Mouse (Mus musculus): ENCODE results near the gene Zfp213.
"Not testable (repeated sequence)": the region's sequence is repeated elsewhere in the genome, so short reads cannot be mapped to it uniquely, and the experiment has no call there.

Zfp213 gene

GRCm38 (mm10) chr17:23543983-23544382 is 20.1 kb downstream of the Zfp213 start:
- DNase-seq (ENCODE audit: low spot score) = no peak

- no peak for DNase-seq (ENCODE audit: low spot score)
Observed at GRCm38 (mm10) chr17:23543325-23543724, 20.7 kb downstream of the Zfp213 start.

- no peak for DNase-seq (ENCODE audit: low spot score)
Observed at GRCm38 (mm10) chr17:23542835-23543234, 21.2 kb downstream of the Zfp213 start.

DNA sequence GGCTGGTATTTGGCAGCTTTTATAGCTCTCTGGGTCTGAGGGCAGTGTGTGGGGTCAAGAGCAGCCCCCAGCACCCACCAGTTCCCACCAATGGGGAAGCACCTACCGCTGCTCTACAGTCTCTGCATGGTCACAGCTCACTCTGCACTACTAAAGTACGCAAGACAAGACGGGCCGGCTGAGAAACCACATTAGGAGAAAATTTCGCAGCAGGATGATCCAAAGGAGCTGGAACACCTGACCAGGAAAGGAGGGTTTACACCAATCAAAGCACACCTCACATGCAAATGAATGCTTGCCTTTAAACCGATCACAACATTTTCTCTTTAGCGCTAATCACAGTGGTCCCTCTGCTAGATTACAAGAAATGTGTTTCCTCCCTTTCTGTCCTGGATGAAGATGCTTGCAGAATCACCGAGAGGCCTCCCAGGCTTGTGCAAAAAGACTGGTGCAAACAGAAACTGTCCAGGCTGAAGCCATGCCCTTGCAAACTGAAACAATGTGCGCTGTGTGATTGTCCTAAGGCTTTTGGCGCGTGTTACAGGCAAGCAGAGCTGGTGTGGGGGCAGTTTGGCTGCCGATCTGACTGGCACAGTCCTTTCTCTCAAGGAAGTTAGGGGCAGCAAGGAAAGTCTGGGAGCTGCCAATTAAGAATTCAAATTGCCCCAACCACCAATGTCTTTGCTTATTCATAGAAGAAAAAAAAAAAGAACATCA is 21.9 kb downstream of the Zfp213 start:
- DNase-seq (ENCODE audit: low spot score) = no peak

- no peak for DNase-seq (ENCODE audit: low spot score)
Observed at GRCm38 (mm10) chr17:23540605-23541475, 23.2 kb downstream of the Zfp213 start.

GRCm38 (mm10) chr17:23540106-23540505 is 23.9 kb downstream of the Zfp213 start:
- DNase-seq (ENCODE audit: low spot score) = no peak

DNA sequence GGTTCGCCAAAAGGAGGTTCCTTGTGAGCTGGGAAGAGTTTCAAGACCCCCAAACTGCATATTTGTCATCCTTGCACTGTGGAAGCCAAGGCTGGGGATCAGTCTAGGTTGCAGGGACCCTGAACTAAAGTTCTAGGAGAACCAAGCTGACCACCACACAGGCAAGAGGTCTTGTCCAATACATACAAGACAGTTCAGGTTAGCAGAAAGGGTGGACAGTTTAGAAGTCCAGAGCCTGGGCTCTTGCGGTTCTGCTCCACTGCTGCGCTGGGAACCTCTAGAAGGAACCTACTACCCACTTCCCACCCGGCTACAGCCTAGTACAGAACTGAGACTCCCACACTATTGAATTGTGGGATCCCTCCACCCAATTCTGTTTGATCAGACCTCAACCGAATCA is 24.4 kb downstream of the Zfp213 start:
- no peak for DNase-seq (ENCODE audit: low spot score)

DNA sequence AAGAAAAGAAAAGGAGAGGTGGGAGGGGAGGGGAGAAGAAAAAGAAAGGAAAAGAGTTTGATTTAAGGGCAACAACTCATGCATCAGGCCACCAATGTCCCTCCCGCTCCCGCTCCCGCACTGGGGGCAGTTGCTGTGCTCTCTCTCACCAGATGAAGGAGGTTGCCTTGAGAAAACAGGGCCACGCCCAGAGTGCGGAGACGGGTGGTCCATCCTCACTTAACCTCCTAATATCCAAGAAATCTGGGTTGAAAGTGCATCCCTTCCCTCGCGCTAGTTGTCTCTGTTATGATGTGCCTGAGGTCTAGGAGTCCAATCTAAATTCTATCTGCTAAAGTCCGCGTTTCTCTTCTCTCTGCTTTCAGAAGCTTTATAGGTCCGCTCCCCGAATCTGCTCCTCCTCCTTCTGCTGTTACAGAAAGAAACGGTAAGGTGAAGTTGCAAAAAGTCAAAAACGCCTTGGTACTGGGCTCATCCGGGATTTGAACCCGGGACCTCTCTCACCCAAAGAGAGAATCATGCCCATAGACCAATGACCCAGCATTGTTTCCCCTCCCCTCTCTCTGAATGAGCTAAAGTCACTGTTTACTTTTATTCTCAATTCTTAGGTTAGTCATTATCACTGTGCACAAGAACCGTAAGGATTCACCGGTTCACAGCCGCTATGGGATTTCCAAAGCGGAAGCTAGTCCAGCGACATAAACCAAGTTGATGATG is 25.6 kb downstream of the Zfp213 start:
- no peak for DNase-seq (ENCODE audit: low spot score)

DNA sequence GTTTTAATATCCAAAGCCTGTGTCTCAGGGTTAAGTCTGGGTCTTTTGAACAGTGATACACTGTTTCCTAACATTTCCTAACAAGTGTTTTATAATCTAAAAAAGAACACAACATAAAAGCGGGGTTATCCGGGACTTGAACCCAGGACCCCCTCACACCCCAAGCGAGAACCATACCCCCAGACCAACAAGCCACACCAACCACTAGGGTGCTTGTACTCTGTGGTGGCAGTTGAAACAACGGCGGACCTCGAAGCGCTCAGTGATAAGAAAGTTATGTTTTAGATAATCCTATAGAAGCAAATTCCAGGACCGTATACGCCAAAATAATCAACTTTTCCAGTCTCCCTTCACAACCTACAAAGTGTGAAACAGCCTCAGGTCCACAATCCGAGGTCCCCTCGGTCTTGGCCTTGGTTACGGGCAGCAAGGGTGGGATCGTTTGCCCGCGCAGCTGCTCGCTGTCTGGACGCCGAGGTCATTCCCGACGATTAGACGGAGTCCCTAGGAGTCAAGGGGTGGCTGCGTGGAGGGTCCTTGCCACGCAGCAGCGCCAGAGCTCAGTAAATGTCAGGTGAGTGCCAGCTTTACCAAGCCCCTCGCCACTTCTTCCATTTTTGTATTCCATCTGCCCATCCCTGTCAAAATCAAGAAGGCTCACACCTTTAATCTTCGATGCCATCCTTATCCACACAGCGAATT is 26.3 kb downstream of the Zfp213 start:
- no peak for DNase-seq (ENCODE audit: low spot score)

GRCm38 (mm10) chr17:23535046-23535788 is 28.8 kb downstream of the Zfp213 start:
- DNase-seq (ENCODE audit: low spot score) = not testable (repeated sequence)

- DNase-seq (ENCODE audit: low spot score) = not testable (repeated sequence)
Observed at GRCm38 (mm10) chr17:23533591-23534490, 30.2 kb downstream of the Zfp213 start.

DNA sequence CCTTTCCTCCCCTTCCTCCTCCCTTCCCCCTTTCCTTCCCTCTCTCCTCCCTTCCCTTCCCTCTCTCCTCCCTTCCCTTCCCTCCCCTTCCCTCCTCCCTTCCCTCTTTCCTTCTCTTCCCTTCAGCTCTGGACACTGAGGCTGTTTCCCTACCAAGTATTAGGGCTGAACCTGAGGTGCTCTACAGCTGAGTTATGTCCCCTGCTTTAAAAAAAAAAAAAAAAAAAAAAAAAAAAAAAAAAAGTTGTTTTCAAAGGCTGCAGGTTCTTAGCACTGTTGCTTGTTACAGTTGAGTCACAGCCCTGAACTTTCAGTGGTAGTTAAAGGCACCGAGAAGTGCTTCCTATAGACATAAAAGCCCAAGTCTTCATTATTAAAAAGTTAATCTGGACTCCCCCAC is 32.6 kb downstream of the Zfp213 start:
- DNase-seq (ENCODE audit: low spot score) = not testable (repeated sequence)

DNA sequence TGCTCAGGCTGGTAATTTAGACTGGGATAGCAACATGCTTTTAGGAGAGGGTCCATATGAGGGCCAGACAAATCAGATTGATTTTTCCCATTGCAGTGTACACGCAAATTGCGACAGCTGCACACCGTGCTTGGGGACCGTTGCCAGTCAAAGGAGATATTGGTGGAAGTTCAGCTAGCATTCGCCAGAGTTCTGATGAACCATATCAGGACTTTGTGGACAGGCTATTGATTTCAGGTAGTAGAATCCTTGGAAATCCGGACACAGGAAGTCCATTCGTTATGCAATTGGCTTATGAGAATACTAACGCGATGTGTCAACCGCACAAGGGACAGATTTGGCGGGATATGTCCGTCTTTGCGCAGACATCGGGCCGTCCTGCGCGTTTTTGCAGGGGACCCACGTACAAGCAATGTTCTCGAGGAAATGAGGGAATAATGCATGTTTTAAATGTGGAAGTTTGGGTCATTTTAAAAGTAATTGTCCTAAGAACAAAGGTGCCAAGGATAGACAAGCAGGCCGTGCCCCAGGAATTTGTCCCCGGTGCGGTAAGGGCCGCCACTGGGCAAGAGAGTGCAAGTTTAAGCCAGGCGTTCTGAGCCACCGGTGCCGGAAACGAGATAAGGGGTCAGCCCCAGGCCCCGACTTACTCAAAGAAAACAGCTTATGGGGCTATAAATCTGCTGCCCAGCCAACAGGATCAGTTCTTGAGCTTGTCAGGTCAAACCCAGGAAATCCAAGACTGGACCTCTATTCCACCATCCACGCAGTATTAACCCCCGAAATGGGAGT is 40.9 kb downstream of the Zfp213 start:
- not testable (repeated sequence) for DNase-seq (ENCODE audit: low spot score)

GRCm38 (mm10) chr17:23518701-23519423 is 45.2 kb downstream of the Zfp213 start:
- no peak for DNase-seq (ENCODE audit: low spot score)
